Mouse (Mus musculus) brain, adult 2 months (tissue): ENCODE results near the gene Ak1.

Experiments used
- DNase-seq: peaks from one replicate; pipeline ENCODE4 v3.0.0; 2011; ENCODE audit warnings: low read depth, low spot score

Gene Ak1

GRCm38 (mm10) chr2:32683701-32684100 lies 62.1 kb downstream of the Ak1 start:
- no peak for DNase-seq
